Mouse (Mus musculus) erythroblast, embryonic 14.5 days (primary cell): ENCODE measurements around the gene Relt. TPM values are rescaled to one million over a fixed set of nuclear protein-coding genes. Genes with fewer than 3 reads are reported as not detected.

Source experiments
- H3K27me3 ChIP-seq: 2 replicates; pipeline ENCODE4 v1.6.1; 2012; ENCODE audit warnings: inconsistent platforms; ENCODE audit not compliant: control insufficient read depth
- H3K36me3 ChIP-seq: 2 replicates; pipeline ENCODE4 v1.6.1; 2012; ENCODE audit warnings: mild to moderate bottlenecking, inconsistent platforms; ENCODE audit not compliant: control insufficient read depth
- H3K4me1 ChIP-seq: 2 replicates; pipeline ENCODE4 v1.6.1; 2012; ENCODE audit warnings: inconsistent platforms; ENCODE audit not compliant: control insufficient read depth
- H3K4me3 ChIP-seq: replicated peaks from 2 replicates; pipeline ENCODE3; 2012; ENCODE audit warnings: moderate library complexity, mild to moderate bottlenecking, inconsistent platforms
- H3K9me3 ChIP-seq: 2 replicates; pipeline ENCODE4 v1.6.1; 2012; ENCODE audit warnings: low read length, inconsistent platforms, mixed read lengths; ENCODE audit not compliant: control insufficient read depth
- GATA1 ChIP-seq: IDR thresholded peaks from 2 replicates; pipeline ENCODE4 v1.6.1; 2012; ENCODE audit warnings: low read length, inconsistent platforms, mixed read lengths
- TAL1 ChIP-seq: IDR thresholded peaks from 3 replicates; pipeline ENCODE4 v1.6.1; 2012; ENCODE audit warnings: low read length, inconsistent platforms, mixed read lengths
- polyA plus RNA-seq: library from polyadenylated mRNA; stranded (reverse); fragments of >175 nt; gene quantifications from 2 replicates; pipeline ENCODE4 v1.2.3, GENCODE M21; 2012

Relt gene
- polyA plus RNA-seq, 1 experiment, result 17.6 TPM

- TF ChIP-seq TAL1 (no peak), GATA1 (no peak)
- peaks cover 2% of the 10 kb centered on the region; the same call in 1 of the 2 replicates for H3K36me3 ChIP-seq
- H3K27me3 ChIP-seq, result no peaks in the 10 kb centered on the region
- H3K4me1 ChIP-seq, result peaks cover 2% of the 10 kb centered on the region; the same call in 1 of the 2 replicates
- H3K4me3 ChIP-seq, result no peak overlapping the region
- no peaks in the 10 kb centered on the region for H3K9me3 ChIP-seq
These were observed 51.3 kb downstream of the Relt start for GRCm38 (mm10) chr7:100811912-100812311.

GRCm38 (mm10) chr7:100805391-100805790 lies 57.9 kb downstream of the Relt start:
- Histone ChIP-seq H3K9me3 (no peaks in the 10 kb centered on the region), H3K4me3 (no peak overlapping the region), H3K4me1 (peaks cover 2% of the 10 kb centered on the region; the same call in 1 of the 2 replicates), H3K36me3 (peaks cover 2% of the 10 kb centered on the region; the same call in 1 of the 2 replicates), H3K27me3 (no peaks in the 10 kb centered on the region)
- no peak for TF ChIP-seq TAL1
- TF ChIP-seq GATA1, result no peak

DNA sequence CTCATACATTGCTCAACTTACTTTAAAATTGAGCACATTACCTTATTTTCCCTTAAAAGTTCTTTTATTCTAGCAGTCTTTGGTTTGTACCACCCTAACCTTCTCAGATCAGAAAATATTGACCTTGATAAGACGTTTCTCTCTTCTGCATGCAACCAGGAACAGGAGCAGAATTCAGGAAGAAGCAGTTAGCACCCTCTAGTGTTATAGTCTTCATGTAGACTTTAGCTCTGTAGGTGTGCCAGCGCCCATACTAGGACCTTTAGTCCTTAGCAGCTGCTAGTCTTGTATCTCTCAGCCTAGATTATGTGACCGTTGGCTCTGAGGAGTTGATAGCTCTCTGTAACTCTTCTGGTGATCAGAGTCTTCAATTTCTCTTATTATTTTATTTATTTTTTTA lies 64.4 kb downstream of the Relt start:
- Histone ChIP-seq H3K4me3 (no peak overlapping the region), H3K4me1 (peaks cover 8% of the 10 kb centered on the region), H3K27me3 (no peaks in the 10 kb centered on the region), H3K36me3 (no peaks in the 10 kb centered on the region; the same call in 1 of the 2 replicates), H3K9me3 (no peaks in the 10 kb centered on the region)
- TF ChIP-seq TAL1 (no peak), GATA1 (no peak)

Other genes starting within 250 kb of the Relt start
- not detected in 2 replicates for gene Plekhb1, start 201.0 kb downstream of the Relt start, polyA plus RNA-seq
- 0.84 and 0.99 TPM in 2 replicates for gene Fam168a, start 156.8 kb downstream of the Relt start, polyA plus RNA-seq
- 0.02 TPM in 2 replicates for gene Arhgef17, start 68.7 kb upstream of the Relt start, polyA plus RNA-seq
- 0.09 and 0.16 TPM in 2 replicates for gene P2ry6, start 111.2 kb upstream of the Relt start, polyA plus RNA-seq
- 0.02 and 0.03 TPM in 2 replicates for gene P2ry2, start 149.4 kb upstream of the Relt start, polyA plus RNA-seq
- gene Fchsd2, start 229.4 kb upstream of the Relt start, polyA plus RNA-seq, result 0.02 TPM in 2 replicates